Mouse (Mus musculus): ENCODE results near the gene Slit2.
"Not testable (repeated sequence)": the region's sequence is repeated elsewhere in the genome, so short reads cannot be mapped to it uniquely, and the experiment has no call there.

Gene Slit2

DNA sequence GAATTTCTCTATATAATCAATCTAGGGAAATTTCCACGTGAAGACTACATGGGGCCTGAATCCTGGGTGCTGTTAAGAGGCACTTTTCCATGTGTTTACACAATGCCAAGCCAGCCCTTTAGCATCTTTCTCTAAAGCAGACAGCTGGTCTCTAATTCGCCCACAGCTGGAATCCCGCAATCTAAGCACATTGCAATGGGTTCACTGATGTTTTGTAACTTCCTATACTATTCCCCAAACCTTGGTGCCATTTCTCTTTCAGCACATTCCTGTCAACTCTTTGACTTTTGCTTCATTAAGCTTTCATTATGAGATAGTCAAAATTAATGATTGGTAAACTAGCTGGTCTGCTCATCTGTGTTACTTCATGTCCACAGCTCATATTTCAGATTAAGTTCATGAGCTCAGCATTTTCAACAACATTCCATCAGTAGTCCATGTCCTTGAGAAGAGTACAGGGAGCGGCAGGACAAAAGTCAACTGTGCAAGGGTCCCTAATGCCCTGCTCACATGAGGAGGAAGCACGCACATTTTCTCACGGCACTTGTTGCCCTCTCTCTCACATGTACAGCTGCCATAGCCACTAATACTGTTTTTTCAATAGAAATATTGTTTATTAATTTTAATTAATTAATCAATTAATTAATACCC lies 247.6 kb downstream of the Slit2 start:
- no peak for DNase-seq (ENCODE audit: low spot score in 2 of 2)

DNA sequence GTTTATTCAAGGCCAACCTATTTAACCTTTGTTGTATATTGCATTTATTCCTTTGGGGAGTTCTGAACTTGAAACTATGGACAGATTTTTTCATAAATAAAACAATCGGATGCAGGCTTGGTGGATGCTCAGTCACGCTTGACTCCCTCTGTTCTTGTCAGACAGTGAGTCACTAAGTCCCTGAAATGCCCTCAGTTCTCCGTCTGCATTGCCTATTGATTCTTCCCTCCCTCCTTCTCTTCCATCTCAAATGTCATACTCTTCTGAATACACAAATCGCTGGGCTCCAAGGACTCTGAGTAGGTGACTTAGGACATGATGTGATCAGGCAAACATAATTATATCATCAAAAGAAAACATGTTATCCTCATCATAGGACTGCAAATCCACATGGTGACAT lies 251.8 kb downstream of the Slit2 start:
- no peak for DNase-seq (ENCODE audit: low spot score in 2 of 2)

DNA sequence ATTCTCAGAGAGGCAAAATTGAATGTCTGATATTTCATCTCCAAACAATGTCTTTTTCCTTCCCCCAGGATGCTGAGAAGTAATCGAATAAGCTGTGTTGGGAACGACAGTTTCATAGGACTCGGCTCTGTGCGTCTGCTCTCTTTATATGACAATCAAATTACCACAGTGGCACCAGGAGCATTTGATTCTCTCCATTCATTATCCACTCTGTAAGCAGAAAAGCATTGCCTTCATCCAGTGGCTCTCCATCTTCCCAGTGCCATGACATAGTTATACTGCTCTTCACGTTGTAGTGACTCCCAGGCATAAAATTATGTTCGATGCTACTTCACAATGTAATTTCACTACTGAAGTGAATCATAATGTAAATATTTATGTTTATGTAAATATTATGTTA lies 252.3 kb downstream of the Slit2 start:
- DNase-seq (ENCODE audit: low spot score in 2 of 2) = no peak

DNA sequence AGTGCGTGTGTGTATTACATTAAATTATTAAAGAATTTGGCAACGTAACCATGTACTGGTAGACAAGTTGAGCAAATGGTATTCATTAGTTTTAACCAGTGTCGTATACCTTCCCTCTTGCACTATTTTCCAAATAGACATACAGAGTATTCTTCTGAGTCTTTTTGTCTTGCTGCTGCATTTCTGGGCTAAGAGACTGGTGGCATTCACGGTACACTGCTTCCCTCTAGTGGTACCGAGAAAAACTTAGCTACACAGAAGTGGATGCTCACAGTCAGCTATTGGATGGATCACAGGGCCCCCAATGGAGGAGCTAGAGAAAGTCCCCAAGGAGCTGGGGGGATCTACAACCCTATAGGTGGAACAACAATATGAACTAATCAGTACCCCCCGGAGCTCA lies 257.8 kb downstream of the Slit2 start:
- DNase-seq (ENCODE audit: low spot score in 2 of 2) = not testable (repeated sequence)

DNA sequence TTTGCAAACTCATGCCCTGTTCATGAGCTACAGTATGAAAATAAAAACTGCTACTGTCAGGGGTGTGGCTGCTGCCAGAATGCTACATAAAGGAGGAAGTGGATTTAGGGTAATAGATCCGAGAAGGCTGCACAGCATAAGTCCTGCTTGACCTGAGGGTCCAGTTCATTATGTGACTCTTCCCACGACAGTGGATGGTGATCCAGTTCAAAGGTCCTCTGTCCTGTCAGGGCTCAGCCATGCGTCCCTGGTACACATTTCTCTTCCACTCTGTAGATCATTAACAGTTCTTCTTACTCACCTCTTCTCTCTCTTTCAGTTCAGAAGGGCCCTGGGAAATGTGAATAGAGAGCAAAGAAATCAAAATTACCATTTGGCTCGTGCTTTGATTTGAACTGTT lies 265.4 kb downstream of the Slit2 start:
- no peak for DNase-seq (ENCODE audit: low spot score in 2 of 2)

DNA sequence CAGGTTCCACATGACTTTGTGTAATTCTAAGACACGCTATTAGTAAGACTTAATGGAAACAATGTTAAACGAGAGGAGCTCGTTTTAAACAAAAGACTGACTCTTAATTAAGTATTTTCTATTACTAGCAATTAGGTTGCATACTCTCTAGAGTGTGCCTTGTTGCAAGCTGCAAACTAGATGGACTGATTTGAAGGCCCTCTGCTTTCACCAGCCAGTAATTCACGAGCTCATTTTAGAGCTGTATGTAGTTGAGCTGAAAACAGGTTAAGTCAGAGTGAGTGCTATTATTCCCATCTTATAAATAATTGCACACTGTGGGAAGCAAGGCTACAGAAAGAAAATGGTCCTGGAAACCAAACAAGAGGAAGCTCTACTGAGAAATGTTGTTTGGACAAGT lies 294.6 kb downstream of the Slit2 start:
- no peak for DNase-seq (ENCODE audit: low spot score in 2 of 2)

DNA sequence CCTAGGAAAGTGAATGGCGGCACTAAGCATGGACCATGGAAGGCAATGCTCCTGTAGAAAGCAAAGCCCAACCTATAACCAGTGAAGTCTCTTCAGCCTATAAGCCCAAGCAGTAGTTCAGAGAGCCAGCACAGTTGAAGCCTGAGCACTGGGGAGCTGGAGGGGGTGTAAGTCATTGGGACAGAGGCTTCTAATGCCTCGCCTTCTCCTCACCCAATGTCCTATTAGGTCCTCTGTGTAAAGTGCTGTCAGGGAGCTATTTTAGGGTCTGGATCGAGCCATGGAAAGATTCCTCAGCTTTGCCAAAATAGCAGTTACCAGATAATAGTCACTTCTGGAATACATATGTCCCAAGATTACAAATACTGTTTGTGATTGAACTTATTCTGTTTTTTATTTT lies 318.2 kb downstream of the Slit2 start:
- peak; percentile 46 to 63 for DNase-seq (ENCODE audit: low spot score in 2 of 2)

DNA sequence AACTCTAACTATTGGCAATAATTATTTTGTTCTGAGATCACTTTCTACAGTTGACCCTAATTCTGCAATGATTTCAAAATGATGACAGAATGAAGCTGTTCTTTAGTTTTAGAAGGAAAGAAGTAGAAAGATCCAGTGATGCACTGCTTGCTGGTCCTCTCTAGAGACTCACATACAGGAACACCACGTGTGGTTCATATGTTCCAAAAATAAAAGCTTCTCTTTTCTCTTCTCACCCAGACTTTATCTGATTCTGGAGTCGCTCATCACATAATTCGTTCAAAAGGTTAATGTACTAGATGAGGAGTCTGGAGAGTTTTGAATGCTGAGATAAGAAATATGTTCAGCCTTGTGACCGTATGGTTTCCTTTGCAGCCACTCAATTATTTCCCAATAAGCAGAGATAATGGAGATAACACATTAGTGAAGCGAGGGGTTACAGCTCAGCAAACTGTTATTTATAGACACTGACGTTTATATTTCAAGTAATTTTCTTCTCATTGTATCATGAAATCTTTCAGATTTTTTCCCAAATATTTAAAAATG lies 332.2 kb downstream of the Slit2 start:
- no peak for DNase-seq (ENCODE audit: low spot score in 2 of 2)

DNA sequence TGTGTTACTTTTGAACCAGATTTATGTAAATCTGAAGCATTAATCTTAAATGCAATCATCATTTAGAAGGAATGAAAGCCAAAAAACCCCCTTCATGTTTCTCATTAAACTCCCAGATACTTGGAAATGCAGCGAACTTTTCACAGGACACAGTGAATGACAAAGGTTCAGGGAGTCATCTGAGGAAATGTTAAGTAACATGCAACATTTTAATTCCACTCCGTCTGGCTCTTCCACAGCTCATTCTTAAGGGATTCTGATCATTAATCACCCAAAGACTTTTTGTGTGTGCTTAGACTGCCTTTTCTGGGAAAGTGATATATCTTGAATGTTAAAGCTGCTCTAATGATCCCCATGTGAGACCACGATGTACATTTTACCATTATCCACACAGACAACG lies 337.7 kb downstream of the Slit2 start:
- no peak for DNase-seq (ENCODE audit: low spot score in 2 of 2)

DNA sequence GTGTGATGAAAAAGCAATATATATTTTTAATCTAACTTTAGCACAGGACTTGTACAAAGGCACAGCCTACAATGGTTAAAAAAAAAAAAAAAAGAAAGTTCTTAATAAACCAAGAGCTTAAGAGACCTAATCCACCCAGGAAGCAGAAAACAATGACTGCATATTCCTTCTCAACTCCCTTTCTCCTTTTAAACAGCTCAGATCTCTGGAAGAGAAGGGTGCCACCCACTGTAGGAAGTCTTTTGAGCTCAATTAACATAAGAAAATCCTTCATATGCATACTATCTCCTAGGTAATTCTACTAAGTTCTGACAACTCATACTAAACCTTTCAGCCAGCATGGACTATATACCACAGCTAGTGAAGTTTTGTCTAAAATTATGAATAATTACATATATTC lies 343.3 kb downstream of the Slit2 start:
- no peak for DNase-seq (ENCODE audit: low spot score in 2 of 2)

DNA sequence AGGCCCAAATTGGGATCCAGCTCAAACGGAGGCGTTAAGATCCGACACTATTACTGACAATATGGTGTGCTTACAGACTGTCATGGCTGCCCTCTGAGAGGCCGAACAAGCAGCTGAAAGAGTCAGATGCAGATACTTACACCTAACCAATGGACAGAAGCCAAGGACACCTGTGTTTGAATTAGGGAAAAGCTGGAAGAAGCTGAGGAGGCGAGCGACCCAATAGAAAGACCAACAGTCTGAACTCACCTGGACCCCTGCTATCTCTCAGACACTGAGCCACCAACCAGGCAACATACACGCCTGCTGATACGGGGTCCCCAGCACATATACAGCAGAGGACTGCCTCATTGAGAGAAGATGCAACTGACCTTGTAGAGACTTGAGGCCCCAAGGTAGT lies 344.7 kb downstream of the Slit2 start, which contains the start of gene 5730480H06Rik:
Gene 5730480H06Rik, plus strand, starts transcription at position 301 of the 400 bp plus-strand sequence.
- DNase-seq (ENCODE audit: low spot score in 2 of 2) = no peak

DNA sequence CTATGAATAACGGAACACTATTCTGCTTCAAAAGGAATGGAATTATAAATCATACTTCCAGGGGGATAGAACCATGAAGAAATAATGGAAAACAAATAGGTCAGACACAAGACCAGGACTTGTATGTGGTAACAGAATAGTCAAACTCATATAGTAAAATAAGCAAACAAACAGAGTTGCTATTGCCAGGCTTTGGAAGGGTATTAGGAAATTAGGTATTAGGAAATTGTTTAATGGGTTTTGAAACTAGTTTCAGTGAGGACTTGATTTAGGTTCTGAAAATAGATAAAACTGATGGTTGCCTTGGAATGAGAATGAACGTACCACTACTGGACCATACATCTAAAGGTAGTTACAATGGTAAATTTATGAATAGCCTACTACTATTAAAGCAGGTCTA lies 346.8 kb downstream of the Slit2 start:
- DNase-seq (ENCODE audit: low spot score in 2 of 2) = no peak

DNA sequence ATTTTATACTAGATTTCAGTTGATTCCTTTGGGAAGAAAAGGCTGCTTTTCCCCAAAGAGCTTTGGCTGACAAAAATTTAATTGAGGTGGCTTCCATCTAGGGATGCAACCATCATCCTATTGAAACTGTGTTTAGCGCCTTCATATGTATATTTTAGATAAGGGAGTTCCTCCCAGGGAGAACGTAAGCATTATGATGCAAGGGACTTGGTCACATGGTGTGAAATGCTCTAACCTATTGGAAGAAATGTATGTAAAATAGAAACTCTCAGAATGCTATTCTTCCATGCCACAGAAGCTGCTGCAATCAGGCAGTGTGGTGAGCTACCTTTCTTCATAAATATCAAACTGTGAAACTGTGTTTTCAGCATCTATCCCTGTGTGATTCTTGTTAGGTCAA lies 347.9 kb downstream of the Slit2 start:
- no peak for DNase-seq (ENCODE audit: low spot score in 2 of 2)

DNA sequence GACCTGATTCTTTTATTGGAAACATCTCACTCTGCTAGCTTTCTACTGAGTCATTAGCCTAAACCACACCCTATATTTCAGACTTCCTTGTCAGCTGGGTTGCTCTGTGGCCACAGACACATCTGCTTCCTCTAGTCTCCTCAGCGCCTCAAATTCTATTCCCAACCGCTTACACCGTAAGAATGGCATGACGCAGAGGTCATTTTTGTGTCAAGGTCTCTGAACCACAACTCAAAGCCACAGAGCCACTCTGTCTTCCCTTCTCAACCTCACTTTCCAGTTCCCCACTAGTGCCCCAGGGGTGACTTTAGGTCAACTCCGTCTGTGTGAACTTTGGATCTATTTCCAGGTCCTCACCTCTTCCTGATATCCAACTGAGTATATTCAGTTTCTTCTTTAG lies 348.5 kb downstream of the Slit2 start:
- no peak for DNase-seq (ENCODE audit: low spot score in 2 of 2)

DNA sequence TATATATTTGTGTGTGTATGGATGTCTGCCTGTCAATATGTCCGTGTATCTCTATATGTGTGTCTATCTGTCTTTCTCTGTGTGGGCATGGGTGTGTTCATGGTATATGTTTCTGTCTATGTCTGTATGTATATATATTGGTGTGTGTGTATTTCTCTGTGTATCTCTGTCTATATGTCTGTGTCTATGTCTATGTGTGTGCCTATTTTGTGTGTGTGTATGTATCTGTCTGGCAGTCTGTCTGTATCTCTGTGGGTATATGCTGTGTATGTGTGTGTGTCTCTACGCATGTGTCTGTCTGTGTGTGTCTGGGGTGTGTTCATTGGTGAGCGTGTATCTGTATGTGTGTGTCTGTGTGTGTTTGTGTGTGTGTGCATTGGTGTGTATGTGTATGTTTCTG lies 350.5 kb downstream of the Slit2 start:
- no peak for DNase-seq (ENCODE audit: low spot score in 2 of 2)

DNA sequence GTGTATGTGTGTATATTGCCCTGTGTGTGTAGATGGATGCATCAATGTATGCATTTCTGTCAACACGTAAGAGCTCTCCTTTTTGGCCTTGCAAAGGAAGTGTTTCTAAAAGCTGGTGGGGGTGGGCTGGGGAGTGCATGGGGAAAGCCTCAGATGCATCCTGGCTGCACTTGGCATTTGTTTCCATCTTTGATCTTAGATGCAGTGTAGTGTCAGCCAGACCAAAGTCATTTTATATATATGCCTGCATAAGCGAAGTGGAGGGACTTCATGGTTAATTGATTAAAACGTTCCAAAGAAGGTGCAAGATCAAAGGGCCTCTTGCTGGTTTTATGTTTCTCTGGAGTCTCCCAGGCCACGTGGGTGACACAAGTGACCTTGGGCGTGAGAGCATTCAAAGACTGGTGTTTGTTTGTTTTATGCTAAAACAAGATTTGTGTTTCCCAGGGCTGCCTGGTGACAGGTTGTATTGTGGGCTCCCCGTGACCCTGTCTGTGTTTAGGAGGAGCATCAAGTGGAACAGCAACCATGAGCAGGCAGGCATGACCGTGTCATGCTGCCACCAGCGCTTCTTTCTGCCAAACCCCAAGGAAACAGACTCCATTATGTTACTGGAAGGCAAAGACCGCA lies 351.1 kb downstream of the Slit2 start:
- DNase-seq (ENCODE audit: low spot score in 2 of 2) = no peak

DNA sequence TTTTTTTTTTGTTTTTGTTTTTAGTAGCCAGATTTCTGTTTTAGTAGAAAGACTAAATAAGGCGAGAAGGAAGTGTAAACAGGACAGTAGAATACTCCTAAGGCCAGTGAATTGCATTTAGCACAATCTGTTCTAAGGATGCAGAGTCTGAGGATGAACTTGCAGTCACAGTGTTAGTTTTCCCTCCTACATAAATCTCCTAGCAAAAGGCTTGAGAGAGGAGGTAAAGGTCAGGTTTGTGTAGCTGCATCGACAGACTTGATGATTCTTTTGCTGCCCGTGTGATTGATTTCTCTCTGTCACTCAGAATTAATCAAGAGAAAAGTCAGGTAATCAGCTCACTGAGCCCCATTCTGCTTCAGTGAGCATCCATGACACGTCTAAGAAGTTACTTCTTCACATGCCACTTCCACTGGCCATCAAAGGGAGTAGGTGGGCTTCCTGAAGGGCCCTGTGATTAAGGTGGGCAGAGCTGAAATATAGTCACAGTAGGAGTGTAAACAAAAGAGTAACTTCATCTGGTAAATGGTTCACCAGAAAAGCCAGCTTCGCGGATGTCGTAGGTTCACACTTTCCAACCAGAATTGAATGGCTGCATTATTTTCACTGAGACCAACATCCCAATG lies 358.0 kb downstream of the Slit2 start:
- no peak for DNase-seq (ENCODE audit: low spot score in 2 of 2)

DNA sequence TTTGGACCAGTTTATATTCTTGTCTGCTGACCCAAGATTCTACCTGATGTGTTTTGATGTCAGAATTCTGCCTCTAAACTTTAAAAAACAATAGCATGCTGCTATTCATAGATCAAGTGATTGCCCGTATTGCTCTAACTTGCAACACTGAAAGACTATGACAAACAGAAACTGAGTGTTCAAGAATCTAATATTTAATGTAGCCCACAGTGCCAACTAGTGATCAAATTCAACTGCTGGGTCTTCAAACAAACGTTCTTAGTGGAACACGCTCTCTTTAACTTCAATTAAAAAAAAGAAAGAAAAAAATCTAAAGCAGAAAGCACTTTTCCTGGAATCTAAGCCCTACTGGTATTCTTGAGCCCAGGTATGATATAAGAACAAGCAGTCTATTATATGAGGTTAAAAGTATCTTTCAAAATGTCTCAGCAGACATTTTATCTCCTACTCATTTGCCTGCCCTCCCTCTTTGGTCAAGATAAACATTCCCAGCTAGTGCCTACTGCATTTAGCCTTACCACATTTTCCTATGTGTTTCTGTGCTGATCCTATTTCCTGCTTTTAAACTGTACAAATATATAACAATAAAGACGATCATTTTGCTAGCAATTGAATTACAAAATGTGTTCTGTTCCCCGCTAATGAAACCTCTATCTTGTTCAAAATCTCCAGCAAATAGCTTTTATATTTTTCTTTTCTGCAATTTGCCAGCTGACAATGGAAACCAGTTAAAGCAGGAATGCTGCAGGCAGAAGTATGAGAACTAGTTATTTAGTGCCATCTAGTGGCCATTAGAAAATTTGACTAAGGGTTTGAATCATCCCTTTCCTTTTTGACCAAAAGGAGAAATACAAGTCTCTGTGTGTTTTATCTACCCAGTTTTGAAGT lies 362.4 kb downstream of the Slit2 start:
- DNase-seq (ENCODE audit: low spot score in 2 of 2) = no peak

DNA sequence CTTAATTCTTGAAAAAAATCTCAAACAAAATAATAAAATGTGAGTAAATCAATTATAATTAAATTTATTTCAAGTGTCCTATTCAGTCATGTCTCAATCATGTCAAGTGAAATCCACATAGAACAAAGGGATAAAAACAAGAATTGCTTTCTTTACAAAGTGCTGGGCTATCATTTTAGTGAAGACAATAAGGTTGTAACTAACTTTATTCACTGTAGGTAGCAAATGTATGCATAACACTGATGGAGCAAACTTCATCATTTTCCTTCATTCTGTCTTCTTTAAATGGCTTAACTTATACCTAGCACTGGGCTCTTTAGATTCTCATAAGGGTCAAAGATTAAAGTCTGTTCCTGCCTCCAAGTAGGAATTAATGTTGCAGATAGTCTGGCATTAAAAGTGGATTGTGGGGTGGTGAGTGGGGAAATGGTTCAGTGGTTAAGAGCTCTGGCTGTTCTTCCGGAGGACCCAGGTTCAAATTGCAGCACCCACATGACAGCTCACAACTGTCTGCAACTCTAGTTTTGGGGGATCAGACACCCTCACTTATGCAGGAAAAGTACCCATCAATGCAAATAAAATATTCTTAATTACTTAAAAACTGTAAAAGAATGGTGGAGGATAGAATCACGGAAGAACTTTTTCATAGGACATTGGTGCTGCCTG lies 363.2 kb downstream of the Slit2 start:
- DNase-seq (ENCODE audit: low spot score in 2 of 2) = no peak

DNA sequence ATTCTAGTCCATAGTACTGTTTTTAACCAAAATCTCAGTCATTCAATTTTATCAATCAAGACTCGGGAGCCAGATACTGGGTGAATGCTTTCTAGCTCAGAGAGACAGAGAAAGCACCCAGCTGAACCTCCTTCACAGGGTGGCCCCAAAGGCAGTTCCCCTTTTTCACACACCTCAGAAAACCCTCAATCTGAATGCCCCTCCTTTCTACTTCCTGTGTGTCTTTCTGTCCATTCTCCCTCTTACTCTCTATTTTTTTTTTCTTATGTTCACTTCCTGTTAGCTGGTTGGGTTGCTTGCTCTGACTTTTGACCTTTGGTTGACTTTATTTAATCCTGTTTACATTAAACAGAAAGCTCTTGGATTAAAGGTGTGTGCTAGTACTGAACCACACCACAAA lies 366.4 kb downstream of the Slit2 start:
- DNase-seq (ENCODE audit: low spot score in 2 of 2) = no peak
